Mouse (Mus musculus) hematopoietic multipotent progenitor cell, adult 10-12 weeks (in vitro differentiated cells): Measurements from ENCODE around the gene Sesn2. TPM values are rescaled to one million over a fixed set of nuclear protein-coding genes. Genes with fewer than 3 reads are reported as not detected.

ENCODE experiments used
- polyA plus RNA-seq: library from polyadenylated mRNA; stranded (reverse); fragments of >175 nt; gene quantifications from 2 replicates; pipeline ENCODE4 v1.2.3, GENCODE M21; 2012; ENCODE audit warnings: low replicate concordance

Gene Sesn2
- 14.7 and 17.3 TPM in 2 replicates for polyA plus RNA-seq

GRCm38 (mm10) chr4:132510352-132510798, at the start of gene Sesn2:
Gene Sesn2 (minus strand): TSS chr4:132510501.

GRCm38 (mm10) chr4:132535406-132536121, 25.3 kb upstream of the Sesn2 start, which contains the start of gene Dnajc8:
Gene Dnajc8 (plus strand): TSS chr4:132535550.

DNA sequence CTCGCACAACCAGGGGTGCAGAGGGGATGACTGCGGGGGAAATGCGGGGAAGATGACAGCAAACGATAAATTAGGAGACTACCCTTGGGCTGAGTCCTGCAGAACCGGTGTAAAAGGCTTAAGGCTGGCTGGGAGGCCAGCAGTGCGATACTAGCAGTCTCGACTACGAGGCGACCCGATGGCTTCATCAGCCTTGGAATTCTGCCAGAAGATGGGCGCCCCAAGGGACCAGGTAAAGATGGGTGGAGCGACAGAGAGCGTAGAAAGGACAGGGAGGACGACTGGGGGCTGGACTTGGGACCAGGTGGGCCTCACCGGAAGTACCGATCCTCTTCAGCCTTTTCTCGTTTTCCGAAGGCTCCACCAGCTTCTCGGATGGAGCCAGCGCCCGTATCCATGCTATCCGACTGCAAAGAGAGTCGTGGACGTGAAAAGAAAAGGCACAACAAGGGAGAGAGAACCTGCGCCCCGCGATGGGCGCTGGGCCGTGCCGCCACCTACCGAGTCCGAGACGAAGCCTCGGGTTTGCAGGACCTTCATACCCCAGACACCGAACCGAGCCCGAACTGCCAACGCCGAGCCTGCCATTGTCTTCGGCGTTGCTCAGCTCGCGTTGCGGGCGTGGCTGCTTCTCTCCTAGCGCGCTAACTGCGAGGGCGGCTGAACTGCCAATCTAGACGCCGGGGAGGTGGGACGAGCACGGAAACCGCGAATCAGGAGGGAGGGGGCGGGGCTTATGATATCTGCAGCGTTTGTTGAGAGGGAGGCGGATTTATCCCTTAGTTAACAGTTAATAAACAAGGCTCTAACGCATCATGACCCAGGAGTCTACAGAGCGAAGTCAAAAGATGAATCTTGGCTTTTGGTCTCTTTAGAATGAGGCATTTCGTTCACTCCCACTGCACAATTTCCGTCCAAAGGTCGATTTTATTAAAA, 22.9 kb upstream of the Sesn2 start, which contains the start of gene Atpif1:
TSS of gene Atpif1 (minus strand) at position 679 of the 936 bp plus-strand sequence.

DNA sequence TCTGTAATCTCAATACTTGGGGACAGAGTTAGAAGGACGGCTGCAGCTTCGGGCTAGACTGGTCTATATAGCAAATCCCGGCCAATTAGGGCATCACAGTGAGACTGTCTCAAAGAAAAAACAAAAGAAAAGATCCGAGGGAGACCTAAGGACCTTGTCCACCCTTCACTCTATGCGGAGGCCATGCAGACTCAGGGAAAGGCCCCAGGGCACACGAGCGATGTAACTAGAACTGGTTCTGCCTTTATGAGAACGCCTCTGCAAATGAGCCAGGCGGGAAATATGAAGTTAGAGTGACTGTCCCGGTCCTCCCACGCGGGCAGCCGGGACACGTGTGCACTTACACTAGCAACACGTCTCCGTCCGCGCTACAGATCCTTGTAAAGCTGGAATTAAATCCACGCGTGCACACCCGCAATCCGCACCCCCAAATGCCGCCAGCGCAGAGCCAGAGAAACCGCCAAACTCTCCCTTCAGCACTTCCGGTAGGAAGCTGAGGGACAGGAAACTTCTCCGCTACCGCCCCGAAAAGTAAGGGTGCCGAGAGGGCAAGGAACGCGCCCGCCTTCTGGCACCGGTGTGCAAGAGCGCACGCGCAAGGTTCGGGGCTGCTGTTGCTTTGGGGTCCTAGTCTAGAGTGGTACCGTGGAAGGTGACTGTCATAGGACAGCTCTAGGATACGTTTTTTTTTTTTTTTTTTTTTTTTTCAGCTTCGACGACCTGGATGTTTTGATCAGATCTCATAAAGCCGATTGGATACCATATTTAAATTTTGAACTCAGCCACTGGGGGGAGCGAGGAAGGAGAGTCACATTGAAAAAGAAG, 46.7 kb downstream of the Sesn2 start, which contains the start of gene Med18:
TSS of gene Med18 (minus strand) at position 492 of the 825 bp plus-strand sequence.

Other genes with a start within 250 kb of the Sesn2 start
- 4.3 and 21.8 TPM in 2 replicates for gene Gmeb1, start 248.9 kb downstream of the Sesn2 start, polyA plus RNA-seq
- 2.3 and 17.1 TPM in 2 replicates for gene Taf12, start 236.1 kb downstream of the Sesn2 start, polyA plus RNA-seq
- 0.17 TPM in 1 of 2 replicates, not detected in the other for gene Rab42, start 207.1 kb downstream of the Sesn2 start, polyA plus RNA-seq
- gene Trnau1ap, start 181.0 kb downstream of the Sesn2 start, polyA plus RNA-seq = 29.7 and 39.5 TPM in 2 replicates
- gene Rcc1, start 156.9 kb downstream of the Sesn2 start, polyA plus RNA-seq = 9.6 and 21.3 TPM in 2 replicates
- gene Phactr4, start 88.0 kb downstream of the Sesn2 start, polyA plus RNA-seq = 7.5 and 8.5 TPM in 2 replicates
- 3.6 and 6.6 TPM in 2 replicates for gene Med18, start 46.6 kb downstream of the Sesn2 start, polyA plus RNA-seq
- gene Atpif1, start 23.2 kb upstream of the Sesn2 start, polyA plus RNA-seq = 10.0 and 119 TPM in 2 replicates
- gene Dnajc8, start 25.0 kb upstream of the Sesn2 start, polyA plus RNA-seq = 23.6 and 222 TPM in 2 replicates
- gene Ptafr, start 53.6 kb upstream of the Sesn2 start, polyA plus RNA-seq = 3.8 and 6.1 TPM in 2 replicates
- gene Eya3, start 128.5 kb upstream of the Sesn2 start, polyA plus RNA-seq = 4.0 and 4.3 TPM in 2 replicates
- gene Xkr8, start 222.0 kb upstream of the Sesn2 start, polyA plus RNA-seq = 0.53 and 0.90 TPM in 2 replicates
- gene Smpdl3b, start 246.8 kb upstream of the Sesn2 start, polyA plus RNA-seq = 2.0 and 7.2 TPM in 2 replicates